Mouse (Mus musculus): ENCODE measurements around the gene Znrd1. TPM values are rescaled to one million over a fixed set of nuclear protein-coding genes. Genes with fewer than 3 reads are reported as not detected.
A peak's percentile ranks its signal among the peaks of the same experiment; 100 is the strongest.

The Znrd1 gene
- polyA plus RNA-seq, 1 experiment from 2014 or later, result 121 TPM

DNA sequence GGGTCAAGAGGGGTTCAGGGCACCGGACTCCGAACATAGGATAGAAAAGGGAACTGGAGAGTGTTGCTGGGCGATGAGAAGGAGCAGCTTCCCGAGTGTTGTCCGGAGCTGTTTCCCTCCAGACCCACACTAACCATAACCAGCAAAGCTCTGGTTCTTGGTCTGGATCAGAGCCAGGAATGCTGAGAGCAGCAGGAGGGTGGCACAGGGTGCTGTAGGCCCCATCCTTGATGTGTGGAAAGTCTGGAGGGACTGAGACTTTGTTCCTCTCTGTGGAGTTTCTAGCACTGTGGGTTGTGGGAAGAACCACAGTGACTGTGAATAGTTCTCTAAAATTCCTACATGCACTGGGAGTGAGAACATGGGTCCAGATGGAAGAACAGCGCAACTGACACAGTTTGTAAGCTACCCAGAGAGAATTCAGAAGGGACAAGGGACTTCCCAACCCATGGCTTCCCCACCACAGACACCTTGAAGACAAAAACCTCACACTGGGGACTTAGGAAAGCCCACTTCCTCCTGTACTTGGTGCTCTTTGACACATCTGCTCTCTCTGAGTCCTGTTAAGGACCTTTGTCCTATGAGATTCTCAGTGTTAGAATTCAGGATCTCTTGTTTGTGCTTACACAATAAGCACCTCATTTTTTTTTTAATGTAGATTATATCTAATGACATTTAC is 13.0 kb upstream of the Znrd1 start:
- peak; percentile 21 for DNase-seq (ENCODE audit: low spot score)

DNA sequence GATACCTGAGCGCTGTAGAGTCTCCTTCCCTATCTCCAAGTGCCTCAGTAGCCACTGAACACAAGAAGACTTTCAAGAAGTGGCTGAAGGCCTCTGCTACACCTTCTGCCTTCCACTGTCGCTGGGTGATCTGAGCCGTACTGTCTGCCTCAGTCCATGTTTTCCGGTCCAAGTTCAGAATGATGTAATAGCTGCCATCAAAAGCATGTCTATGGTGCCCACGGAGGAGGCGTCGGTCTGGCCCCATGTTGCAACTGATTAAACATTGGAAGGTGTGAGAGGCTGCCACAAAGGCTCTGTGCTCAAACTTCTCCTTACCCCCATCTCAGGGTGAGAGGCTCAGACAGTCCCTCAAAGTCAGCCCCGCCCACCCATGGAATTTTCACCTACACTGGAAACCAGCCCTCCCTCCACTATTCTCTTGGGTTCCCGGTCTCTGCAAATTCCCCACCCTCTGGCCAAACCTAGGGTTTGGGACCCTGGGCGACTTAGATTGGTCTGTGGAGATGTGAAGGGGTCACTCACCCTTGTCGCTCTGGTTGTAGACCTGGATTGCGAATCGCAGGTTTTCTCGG is 12.0 kb upstream of the Znrd1 start:
- DNase-seq (ENCODE audit: low spot score), result no peak

DNA sequence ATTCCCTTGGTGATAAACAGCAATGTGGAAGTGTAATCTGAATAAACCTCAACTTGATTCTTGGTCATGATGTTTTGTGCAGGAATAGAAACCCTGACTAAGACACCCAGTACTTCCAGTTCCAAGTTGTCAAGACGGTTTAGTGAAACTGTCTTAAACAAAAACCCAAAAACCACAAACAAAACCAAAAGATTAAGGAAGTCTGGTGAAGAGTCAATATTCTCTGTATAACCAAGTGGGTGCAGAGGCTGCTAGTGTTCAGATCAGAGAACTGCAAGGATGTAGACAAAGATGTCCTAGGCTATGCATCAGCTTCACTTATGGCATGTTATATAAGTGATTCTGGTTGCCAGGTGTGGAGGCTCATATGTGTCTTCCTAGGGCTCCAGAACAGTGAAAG is 8.5 kb upstream of the Znrd1 start:
- no peak for DNase-seq (ENCODE audit: low spot score)

DNA sequence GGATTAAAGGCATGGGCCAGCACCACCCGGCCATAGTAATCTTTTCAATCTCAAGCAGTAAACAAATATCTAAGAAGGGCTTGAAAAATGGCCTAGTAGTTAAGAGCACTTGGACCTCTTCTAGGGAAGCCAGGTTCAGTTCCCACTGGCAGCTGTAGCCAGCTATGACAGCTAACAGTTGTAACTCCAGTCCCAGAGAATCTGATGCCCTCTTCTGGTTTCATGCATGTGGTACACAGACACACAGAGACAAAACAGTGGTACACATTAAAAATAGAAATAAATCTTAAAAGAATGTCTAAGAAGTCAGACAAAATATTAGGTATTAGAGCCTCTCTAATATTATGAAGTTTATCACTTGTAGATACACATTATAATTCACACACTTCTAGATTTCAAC is 2.8 kb upstream of the Znrd1 start:
- no peak for DNase-seq (ENCODE audit: low spot score)

DNA sequence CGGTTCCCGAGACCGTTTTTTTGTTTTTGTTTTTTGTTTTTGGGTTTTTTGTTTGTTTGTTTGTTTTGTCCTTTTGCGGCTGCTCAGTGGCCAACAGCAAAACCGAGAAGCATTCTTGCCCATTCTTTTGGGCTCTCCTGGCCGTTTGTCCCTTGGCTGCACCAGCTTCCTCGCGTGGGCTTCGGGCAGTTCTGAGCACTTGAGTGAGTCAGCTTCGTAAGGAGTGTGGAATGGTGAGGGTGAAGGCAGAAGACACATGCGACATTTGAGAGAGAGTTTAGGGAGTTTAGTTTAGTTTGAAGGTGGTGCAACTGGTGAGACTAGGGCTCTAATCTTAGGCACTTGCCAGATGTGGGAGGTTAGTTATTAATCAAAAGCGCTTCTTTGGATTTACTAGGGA is 525 bp upstream of the Znrd1 start:
- DNase-seq (ENCODE audit: low spot score), result no peak

DNA sequence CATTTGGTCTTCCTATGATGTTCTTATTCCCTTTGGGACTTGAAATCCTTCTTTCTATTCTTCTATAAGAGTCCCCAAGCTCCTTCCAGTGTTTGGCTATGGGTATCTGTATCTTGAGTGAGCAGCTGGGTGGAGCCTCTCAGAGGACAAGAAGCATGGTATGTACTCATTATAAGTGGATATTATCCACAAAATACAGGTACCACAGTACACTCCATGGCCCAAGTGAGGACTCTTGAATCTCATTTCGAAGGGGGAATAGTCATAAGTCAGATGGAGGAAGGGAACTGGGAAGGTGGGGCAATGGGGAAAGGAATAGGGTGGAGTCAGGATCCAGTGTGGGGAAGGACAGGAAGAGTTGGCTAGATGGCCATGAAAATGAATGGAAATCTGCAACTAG is 5.3 kb downstream of the Znrd1 start:
- DNase-seq (ENCODE audit: low spot score), result no peak

DNA sequence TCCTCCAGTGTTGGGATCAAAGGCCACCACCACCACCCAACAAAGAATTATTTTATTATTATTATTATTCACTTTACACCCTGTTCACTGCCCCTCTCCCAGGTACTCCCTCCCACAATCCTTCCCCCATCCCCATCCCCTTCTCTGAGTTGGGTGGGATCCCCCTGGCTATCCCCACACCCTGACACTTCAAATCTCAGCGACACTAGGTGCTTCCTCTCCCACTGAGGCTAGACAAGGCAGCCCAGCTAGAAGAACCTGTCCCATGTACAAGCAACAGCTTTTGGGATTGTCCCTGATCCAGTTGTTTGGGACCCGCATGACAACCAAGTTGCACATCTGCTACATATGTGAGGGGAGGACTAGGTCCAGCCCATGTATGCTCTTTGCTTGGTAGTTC is 5.7 kb downstream of the Znrd1 start:
- no peak for DNase-seq (ENCODE audit: low spot score)

DNA sequence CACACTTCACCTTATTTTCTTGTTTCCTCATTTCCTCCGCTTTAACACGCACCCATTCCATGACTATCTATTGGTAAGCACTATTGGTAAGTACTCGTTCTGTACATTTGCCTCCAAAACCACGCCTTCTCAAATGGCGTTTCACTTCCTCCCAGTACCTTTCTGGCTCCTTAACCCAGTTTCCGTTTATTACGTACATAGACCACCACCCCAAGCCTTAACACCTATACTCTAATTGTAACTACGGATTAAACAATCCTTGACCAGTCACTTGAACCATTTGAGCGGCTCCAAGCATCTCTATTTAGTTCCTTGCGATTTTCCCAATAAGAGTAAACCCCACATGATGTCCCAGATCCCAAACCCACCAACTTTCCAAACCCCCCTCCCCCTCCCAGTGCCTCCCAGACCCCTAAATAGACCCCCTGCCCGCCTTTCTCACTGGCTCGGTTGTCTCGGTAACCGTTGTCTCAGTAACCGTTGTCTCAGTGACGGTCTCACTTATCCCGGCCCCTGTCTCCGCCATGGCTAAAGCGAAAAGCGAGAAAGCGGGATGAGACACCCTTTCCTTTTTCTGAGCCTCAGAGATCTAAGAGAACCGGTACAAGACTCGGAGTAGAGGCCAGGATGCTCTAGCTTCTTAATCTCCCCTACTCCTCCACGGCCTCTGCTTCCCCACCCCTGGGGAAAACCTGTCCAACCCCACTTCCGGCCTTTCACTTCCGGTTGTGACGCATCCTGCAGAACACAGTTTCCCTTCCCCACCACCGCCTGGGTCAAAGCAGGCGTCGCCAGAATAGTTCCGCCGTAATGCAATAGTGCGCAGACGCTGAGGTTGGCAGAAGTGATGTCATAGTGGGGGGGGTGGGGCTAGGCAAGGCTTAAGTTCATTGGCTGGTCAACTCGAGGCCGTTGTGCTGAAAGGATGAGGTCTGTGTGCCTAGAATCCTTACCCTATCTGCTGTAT is 7.1 kb downstream of the Znrd1 start, which contains the start of gene Ppp1r11:
TSS of gene Ppp1r11 (minus strand) at position 761 of the 967 bp plus-strand sequence.
- peak; percentile 98 for DNase-seq (ENCODE audit: low spot score)

DNA sequence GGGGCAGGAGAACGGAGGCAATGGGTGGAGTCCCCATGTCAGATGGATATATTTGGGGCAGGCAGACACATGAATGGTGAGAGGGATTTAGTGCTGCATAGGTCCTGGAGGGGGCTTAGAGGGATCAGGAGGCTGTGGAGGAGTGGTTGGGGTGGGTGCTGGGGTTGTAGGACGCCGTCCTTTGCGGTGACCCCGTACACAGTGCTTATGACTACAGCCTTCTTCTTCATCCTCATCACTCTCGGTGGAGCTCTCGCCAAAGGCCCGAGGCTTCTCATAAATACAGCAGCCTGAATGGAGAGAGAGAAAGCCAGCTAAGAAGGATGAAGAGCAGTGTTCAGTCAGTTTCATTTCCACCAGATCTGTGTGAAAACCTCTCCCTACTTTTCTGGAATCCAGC is 9.1 kb downstream of the Znrd1 start:
- DNase-seq (ENCODE audit: low spot score), result no peak

DNA sequence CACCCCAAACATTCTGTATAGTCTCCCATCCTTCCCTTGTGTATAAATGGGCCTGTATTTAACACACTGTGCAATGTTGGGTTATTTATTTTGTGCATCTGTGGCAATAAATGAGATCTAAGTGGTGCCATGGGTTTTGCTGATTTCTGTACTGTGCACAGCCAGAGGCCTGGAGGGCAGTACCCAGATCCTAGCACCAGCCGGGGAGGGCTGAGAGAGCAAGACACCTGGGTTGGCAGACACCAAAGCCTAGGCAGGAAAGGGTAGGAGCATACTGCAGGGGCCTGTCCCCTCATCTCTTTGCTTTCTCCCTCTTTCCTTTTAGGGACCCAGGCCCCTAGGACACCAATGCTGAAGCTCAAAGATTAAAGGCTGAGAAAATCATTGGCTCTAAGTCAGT is 10.1 kb downstream of the Znrd1 start:
- DNase-seq (ENCODE audit: low spot score), result no peak

DNA sequence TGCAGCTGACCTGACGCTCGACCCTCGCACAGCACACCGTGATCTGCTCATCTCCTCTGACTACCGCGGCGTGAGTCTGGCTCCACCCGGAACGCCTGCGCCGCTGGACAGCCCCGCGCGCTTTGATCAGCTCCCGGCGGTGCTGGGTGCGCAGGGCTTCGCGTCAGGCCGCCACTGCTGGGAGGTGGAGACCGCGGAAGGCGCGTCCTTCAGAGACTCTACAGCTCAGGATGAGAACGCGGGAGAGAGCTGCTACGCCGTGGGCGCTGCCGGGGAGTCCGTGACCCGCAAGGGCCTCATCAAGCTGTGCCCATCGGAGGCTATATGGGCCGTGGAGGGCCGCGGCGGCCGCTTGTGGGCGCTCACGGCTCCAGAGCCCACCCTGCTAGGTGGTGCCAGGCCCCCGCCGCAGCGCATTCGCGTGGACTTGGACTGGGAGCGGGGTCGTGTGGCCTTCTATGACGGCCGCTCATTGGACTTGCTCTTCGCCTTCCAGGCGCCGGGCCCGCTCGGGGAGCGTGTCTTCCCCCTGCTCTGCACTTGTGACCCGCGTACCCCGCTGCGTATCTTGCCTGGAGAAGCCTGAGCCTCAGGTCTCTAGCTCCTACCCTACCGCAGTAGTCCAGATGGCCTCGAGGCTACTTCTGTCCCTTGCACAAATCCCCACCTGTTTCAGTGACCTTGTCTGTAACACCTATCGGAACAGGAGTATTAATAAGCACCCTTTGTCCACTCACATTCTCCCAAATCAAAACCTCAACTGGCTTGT is 11.1 kb downstream of the Znrd1 start:
- DNase-seq (ENCODE audit: low spot score), result peak; percentile 15

DNA sequence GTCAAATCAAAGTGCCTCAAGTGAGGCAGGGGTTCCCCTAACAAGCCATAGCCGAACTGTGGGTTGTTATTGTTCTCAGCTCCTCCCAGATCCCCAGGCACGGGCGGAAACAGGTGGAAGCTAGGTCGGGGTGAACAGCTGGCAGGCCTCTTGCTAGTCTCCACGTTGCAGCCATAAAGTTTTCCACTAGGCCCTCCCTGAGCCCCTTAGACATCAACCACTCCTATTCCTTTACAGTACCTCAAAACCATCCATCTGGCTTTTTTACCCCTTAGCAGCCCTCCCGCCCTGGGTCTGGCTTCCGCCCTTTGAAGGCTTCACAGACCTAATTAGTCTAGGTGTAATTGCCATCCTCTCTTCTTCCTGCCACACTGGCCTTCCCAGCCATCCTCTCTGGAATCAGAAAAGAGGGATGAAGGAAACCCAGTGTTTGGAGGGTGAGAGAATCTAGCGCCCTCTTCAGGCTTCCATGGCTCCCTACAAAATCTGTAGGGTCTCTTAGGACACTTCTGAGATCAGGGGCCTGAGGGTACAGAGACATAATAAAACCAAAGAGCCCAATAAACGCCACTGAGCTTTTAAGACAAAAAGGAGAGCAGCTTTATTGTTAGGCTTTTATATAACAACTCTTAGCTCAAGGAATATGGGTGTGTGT is 14.1 kb downstream of the Znrd1 start:
- peak; percentile 72 for DNase-seq (ENCODE audit: low spot score)

DNA sequence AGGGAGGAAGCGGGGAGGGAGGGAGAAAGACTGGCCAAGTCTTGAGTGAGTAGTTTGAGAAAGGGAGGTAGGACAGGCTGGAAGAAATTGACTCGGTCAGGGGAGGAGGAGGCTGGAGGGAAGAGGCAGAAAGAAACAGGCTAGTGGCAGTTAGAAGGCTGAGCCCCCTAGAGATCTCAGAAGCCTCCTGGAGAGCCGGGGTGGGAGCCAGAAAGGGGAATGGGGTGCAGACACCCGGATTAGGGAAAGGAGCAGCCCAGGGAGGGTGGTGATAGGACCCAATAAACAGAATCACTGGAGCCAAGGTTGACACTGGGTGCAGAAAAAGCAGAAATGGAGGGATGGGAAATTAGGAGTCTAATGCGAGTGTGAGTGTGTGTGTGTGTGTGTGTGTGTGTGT is 14.7 kb downstream of the Znrd1 start:
- DNase-seq (ENCODE audit: low spot score), result no peak

DNA sequence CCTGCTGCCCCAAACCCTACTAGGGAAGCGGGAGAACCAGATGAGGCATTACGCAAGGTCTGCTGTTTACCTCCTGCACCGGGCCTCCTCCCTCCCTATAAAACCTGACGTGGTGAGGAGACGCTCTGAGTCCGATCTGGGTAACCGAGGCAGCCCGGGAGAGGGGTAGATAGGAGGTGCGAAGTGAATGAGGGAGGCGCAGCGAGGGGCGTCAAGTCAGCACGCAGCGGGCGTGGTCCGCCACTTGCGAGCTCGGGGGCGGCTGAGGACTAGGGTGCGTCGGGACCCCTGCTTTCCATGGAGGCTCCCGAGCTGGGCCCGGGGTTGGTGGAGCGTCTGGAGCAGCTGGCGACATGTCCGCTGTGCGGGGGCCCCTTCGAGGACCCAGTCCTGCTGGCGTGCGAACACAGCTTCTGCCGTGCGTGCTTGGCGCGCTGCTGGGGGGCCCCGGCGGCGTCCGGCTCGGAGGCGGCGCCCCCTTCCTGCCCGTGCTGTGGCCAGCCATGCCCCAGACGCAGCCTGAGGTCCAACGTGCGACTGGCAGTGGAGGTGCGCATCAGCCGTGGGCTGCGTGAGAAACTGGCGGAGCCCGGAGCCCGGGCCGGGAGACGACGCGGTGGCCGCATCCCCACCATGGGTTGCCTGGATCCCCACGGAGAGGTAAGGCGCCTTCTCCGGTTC is 15.4 kb downstream of the Znrd1 start, which contains the start of gene Rnf39:
TSS of gene Rnf39 (plus strand) at position 128 of the 681 bp plus-strand sequence.
- no peak for DNase-seq (ENCODE audit: low spot score)

DNA sequence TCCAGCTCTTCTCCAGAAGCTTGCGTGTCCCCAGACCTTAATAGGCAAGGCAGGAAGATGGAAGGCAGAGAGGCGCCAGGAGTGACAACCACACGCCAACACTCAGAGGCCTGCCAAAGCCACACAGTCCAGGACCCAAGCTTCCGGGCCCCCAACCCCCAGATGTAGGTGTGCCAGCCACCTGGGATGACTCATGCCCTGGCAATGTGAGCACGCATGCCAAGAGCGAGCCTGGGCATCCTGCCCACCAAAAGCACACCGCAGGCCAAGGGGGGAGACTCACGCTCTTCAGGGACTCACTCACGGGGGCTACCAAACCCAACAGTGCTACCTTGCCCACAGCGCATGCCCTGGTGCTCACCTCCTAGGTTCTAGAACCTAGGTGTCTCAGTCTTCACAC is 16.0 kb downstream of the Znrd1 start:
- peak; percentile 18 for DNase-seq (ENCODE audit: low spot score)

DNA sequence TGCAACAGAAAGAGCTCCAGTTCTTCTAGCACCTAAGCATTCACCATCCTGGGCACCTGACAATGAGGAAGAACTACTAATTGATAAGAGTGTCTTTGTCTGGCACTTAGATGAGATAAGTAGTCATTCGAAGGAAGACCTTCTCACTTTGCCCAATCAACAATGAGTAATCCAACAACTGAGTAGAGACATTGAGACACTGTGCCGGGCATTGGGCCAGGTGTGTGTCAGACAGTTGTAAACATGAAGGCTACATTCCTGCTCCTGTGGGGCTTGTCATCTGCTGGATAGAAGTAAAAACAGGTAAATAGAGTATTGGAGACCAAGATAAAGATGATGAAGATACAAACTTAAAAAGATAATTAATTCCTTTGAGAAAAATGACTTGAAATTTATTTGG is 20.3 kb downstream of the Znrd1 start:
- no peak for DNase-seq (ENCODE audit: low spot score)

DNA sequence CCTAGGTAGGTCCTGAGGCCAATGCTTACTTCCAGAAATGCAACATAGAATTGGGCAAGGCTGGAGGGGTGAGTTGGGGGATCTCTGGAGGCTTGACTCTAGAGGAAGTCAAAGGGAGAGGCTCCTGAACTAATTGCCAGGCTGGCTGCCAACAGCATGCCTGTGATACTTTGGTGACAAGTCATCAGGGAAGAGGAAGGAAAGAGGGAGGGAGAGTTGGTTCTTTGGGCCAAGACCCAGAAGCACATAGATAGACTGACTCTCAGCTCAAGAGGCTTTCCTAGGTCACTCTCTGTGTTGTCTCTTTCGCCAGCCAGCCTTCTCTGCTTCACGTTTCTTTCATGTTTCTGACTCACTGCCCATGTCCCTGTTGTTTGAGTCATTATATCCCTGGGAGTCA is 26.6 kb downstream of the Znrd1 start:
- DNase-seq (ENCODE audit: low spot score), result no peak

DNA sequence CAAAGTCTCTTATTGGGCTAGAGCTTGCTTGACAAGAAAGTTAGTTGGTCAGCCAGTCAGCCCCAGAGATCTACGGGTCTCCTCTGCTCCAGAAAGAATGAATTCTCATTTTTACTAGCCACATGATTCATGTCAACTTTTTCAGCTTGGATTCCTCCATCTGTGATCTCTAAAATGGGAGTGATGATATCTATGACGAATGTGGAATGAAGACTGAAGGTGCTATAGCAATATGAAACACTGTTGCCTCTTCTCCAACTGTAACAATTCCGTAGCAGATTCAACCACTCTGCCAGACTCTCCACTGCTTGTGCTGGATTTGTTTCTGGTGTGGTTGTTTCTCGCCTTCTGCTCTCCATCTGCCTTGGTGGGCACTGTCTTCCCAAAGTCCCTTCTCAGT is 27.2 kb downstream of the Znrd1 start:
- no peak for DNase-seq (ENCODE audit: low spot score)

DNA sequence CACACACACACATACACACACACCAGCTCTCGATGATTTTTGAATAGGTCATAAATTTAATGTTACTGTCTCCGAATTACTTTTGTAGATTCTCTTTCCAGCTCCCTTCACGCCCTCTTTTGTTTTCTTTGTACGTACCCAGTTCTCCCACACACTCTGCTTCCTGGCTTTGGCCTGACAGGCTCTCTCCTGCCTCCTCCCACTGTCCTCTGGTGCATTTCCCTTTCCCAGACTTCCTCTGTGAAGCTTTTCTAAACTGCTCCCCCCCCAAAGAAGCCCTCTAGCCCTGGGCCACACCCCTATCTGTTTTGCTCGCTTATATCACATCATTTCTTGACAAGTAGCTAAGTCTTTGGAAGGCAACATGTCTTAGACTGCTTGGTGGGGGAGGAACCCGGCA is 28.1 kb downstream of the Znrd1 start:
- DNase-seq (ENCODE audit: low spot score), result no peak

DNA sequence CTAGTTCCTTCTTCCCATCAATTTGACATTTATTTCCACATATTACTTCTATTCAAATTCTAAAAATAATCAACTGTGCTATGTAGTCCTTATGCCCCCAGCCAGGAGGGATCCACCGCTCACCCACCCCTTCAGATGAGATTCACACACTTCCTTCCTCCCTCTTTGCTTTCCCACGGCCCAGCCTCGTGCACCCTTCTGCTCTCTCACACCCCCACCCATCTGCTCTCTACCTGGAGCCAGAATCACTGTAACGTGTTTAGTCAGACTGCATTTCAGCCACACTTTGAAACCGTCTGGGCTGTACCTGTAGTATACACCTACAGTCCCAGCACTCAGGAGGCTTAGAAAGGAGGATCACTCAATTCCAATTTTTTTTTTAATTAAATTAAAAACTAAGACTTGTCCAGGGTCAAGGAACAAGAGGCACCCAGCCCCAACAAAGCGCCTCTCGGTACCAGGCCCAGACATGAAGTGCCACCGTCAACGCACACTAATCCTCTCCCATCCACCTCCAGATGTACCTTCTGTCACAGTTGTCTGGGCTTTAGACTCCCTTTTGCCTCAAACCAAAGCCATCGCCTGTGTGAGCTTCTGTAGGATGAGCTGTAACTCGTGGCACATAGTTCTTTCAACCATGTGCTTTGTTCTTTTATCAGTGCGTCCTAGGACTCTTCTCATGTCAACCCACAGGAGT is 29.0 kb downstream of the Znrd1 start:
- no peak for DNase-seq (ENCODE audit: low spot score)

All from thymus, postnatal 0 days (tissue).